Mouse (Mus musculus): ENCODE measurements around the gene Tuba3a. TPM values are rescaled to one million over a fixed set of nuclear protein-coding genes. Genes with fewer than 3 reads are reported as not detected.
"Not testable (repeated sequence)": the region's sequence is repeated elsewhere in the genome, so short reads cannot be mapped to it uniquely, and the experiment has no call there.

Gene Tuba3a
- polyA plus RNA-seq, 1 experiment from 2014 or later = not detected

DNA sequence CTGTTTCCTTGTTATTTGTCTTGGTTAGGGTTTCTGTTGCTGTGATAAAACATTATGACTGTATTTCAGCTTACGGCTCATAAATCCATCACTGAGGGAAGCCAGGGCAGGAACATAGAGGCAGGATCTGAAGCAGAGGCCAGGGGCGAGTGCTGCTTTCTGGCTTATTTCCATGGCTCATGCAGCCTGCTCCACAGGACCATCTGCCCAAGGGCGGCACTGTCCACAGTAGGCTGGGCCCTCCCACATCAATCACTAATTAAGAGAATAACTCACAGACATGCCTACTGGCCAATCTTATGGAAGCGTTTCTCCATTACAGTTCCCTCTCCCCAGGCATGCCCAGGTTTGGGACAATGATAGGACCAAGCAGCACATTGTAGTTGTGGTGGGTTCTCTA lies 17.4 kb upstream of the Tuba3a start:
- Histone ChIP-seq H3K27me3 (replicated peaks) (no peaks in the 10 kb centered on the region), H3K9me3 (no peaks in the 10 kb centered on the region), H3K27ac (no peak overlapping the region), H3K36me3 (replicated peaks) (no peaks in the 10 kb centered on the region), H3K4me3 (no peak overlapping the region), H3K9ac (no peak overlapping the region), H3K4me1 (no peaks in the 10 kb centered on the region), H3K4me2 (no peak overlapping the region)
- no peak for ATAC-seq (replicated peaks)
- 86% methylated on average over 4 of the region's 4 CpGs for WGBS

DNA sequence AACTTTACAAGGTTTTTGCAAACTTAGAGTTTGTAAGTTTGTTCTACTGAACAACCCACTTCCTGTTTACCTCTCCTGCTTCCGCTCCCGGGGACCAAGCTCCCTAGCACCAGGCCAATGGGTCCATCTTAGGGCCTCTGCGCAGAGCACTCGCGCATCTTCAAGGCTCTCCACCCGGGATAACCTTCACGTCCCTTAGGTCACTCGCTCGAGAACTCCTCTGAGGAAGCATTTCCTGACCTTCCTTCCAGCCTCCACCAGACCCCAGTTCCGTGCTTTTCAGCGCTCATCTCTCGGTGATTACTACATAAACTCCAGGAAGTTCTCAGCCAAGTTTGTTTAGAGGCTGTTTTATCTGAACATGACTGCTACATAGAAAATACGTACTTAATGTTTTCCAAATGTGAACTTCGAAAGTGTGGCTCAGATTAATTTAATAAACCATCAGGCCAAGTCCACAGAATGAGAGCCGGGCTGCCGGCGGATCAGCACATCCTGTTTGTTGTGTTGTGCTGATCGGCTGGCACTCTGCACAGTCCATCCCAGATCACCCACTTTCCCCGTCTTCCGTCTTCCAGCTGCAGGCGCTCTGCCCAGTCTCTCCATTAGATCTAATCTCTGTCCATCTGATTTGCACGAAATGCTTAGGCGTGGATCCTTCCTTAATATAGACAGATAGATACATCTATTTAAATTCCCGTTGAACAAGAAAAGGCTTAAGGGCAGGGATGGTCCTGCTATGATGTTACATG lies 16.6 kb upstream of the Tuba3a start:
- ATAC-seq (replicated peaks) = no peak
- Histone ChIP-seq H3K27me3 (replicated peaks) (no peaks in the 10 kb centered on the region), H3K27ac (no peak overlapping the region), H3K4me1 (no peaks in the 10 kb centered on the region), H3K9me3 (no peaks in the 10 kb centered on the region), H3K4me3 (no peak overlapping the region), H3K36me3 (replicated peaks) (no peaks in the 10 kb centered on the region), H3K9ac (no peak overlapping the region), H3K4me2 (no peak overlapping the region)
- 87% methylated on average over 24 of the region's 24 CpGs for WGBS

GRCm38 (mm10) chr6:125300982-125301381 lies 15.1 kb upstream of the Tuba3a start:
- H3K27me3 ChIP-seq (replicated peaks) = no peaks in the 10 kb centered on the region
- H3K9me3 ChIP-seq = no peaks in the 10 kb centered on the region
- no peaks in the 10 kb centered on the region for H3K36me3 ChIP-seq (replicated peaks)
- H3K27ac ChIP-seq = no peak overlapping the region
- WGBS = 80% methylated on average over 1 of the region's 1 CpGs
- no peak overlapping the region for H3K4me3 ChIP-seq
- no peaks in the 10 kb centered on the region for H3K4me1 ChIP-seq
- H3K4me2 ChIP-seq = no peak overlapping the region
- no peak for ATAC-seq (replicated peaks)
- H3K9ac ChIP-seq = no peak overlapping the region

- ATAC-seq (replicated peaks) = no peak
- Histone ChIP-seq H3K27me3 (replicated peaks) (no peaks in the 10 kb centered on the region), H3K9me3 (no peaks in the 10 kb centered on the region), H3K27ac (no peak overlapping the region), H3K4me1 (no peaks in the 10 kb centered on the region), H3K4me2 (no peak overlapping the region), H3K4me3 (no peak overlapping the region), H3K36me3 (replicated peaks) (no peaks in the 10 kb centered on the region), H3K9ac (no peak overlapping the region)
- WGBS = 71% methylated on average over 5 of the region's 5 CpGs
Measured at GRCm38 (mm10) chr6:125297149-125297820, 11.4 kb upstream of the Tuba3a start.

DNA sequence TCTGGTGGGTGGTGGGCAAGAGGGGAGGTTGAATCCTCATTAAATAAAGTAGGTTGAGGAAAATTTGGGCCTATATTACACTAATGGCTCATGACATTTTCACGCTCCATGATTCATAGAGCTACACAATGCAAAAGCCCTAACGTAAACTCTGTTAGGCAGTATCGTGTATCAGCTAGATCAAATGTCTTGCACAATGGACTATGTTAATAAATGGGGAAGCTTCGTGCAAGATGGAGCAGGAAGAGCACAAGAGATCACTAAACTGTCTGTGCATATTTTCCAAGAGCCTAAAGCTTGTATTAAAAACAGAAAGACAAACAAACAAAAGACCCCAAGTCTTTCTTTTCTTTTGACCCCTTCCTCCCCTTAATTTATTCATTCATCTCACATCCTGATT lies 8.2 kb upstream of the Tuba3a start:
- Histone ChIP-seq H3K9me3 (no peaks in the 10 kb centered on the region), H3K9ac (no peak overlapping the region), H3K27me3 (replicated peaks) (no peaks in the 10 kb centered on the region), H3K36me3 (replicated peaks) (no peaks in the 10 kb centered on the region), H3K4me3 (no peak overlapping the region), H3K4me2 (no peak overlapping the region), H3K27ac (no peak overlapping the region), H3K4me1 (no peaks in the 10 kb centered on the region)
- WGBS = 84% methylated on average over 4 of the region's 4 CpGs
- no peak for ATAC-seq (replicated peaks)

DNA sequence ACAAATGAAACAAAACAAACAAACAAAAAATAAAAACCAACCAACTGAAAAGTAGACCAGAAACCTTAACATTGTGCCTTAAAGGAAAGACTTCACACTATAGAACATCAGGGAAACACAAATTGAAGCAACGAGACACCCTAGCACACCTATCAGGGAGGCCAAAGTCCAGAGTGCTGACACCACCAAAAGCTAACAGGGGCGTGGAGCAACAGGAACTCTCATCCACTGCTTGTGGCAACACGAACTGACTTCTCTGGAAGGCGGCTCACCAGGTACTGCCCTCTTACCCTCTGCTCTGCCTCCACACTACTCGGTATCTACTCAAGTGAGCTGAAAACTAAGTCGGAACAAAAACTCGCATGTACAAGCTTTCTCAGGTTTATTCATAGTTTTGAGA lies 6.4 kb upstream of the Tuba3a start:
- no peak for ATAC-seq (replicated peaks)
- no peak overlapping the region for H3K9ac ChIP-seq
- H3K27ac ChIP-seq = no peak overlapping the region
- H3K36me3 ChIP-seq (replicated peaks) = no peaks in the 10 kb centered on the region
- 93% methylated on average over 7 of the region's 7 CpGs for WGBS
- H3K4me1 ChIP-seq = no peaks in the 10 kb centered on the region
- H3K4me3 ChIP-seq = no peak overlapping the region
- H3K9me3 ChIP-seq = no peaks in the 10 kb centered on the region
- no peaks in the 10 kb centered on the region for H3K27me3 ChIP-seq (replicated peaks)
- H3K4me2 ChIP-seq = no peak overlapping the region

- no peak overlapping the region for H3K9ac ChIP-seq
- H3K9me3 ChIP-seq = no peaks in the 10 kb centered on the region
- no peak overlapping the region for H3K27ac ChIP-seq
- 89% methylated on average over 4 of the region's 4 CpGs for WGBS
- no peak overlapping the region for H3K4me2 ChIP-seq
- ATAC-seq (replicated peaks) = no peak
- no peaks in the 10 kb centered on the region for H3K36me3 ChIP-seq (replicated peaks)
- no peak overlapping the region for H3K4me3 ChIP-seq
- no peaks in the 10 kb centered on the region for H3K27me3 ChIP-seq (replicated peaks)
- H3K4me1 ChIP-seq = no peaks in the 10 kb centered on the region
Measured at GRCm38 (mm10) chr6:125291329-125291728, 5.5 kb upstream of the Tuba3a start.

DNA sequence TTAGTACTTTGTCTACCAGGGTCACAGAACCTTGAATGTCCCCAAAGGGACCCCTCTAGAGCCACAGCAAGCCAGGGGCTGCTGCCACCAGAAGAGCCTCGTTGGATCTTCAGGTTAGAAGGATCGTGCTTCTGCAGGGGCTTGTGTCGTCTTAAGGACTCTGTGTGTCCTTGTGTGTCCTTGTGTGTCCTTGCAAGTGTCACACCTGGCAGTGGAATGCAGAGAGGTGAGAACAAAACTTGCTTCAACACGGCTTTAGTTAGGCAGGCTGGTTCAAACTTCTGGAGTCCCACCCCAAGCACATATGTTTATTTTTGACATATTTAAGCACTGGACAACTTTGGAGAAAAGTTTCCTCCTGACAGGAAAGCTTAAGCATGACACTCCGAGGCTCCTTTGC lies 2.9 kb upstream of the Tuba3a start:
- Histone ChIP-seq H3K4me1 (no peaks in the 10 kb centered on the region), H3K9me3 (no peaks in the 10 kb centered on the region), H3K36me3 (replicated peaks) (no peaks in the 10 kb centered on the region), H3K4me2 (no peak overlapping the region), H3K9ac (no peak overlapping the region), H3K4me3 (no peak overlapping the region), H3K27me3 (replicated peaks) (no peaks in the 10 kb centered on the region), H3K27ac (no peak overlapping the region)
- no peak for ATAC-seq (replicated peaks)
- WGBS = 77% methylated on average over 5 of the region's 5 CpGs

DNA sequence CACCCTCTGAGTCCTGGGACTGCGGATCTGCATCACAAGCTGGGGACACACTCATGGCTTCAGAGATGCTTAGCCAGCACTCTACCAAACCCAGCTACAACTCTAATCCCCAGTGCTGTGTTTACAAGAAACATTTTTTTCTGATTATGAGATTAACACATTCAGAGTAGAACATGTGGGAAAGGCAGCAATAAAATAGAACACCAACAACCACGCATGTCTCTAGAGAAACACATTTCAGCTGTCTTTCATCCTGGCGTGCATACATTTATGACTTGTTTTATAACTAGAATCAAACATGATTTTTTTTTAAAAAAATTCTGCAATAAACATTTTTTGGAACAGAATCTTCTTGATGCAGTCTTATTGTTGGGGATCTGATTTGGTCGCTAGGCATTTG lies 1.1 kb upstream of the Tuba3a start:
- no peak overlapping the region for H3K9ac ChIP-seq
- H3K27ac ChIP-seq = no peak overlapping the region
- H3K4me3 ChIP-seq = no peak overlapping the region
- H3K9me3 ChIP-seq = no peaks in the 10 kb centered on the region
- no peak overlapping the region for H3K4me2 ChIP-seq
- H3K36me3 ChIP-seq (replicated peaks) = no peaks in the 10 kb centered on the region
- H3K4me1 ChIP-seq = no peaks in the 10 kb centered on the region
- ATAC-seq (replicated peaks) = no peak
- 84% methylated on average over 4 of the region's 4 CpGs for WGBS
- H3K27me3 ChIP-seq (replicated peaks) = no peaks in the 10 kb centered on the region

GRCm38 (mm10) chr6:125284751-125285150 lies 1.1 kb downstream of the Tuba3a start:
- Histone ChIP-seq H3K9me3 (no peaks in the 10 kb centered on the region), H3K27me3 (replicated peaks) (no peaks in the 10 kb centered on the region), H3K36me3 (replicated peaks) (no peaks in the 10 kb centered on the region), H3K4me1 (no peaks in the 10 kb centered on the region), H3K9ac (no peak overlapping the region), H3K27ac (no peak overlapping the region), H3K4me3 (no peak overlapping the region), H3K4me2 (no peak overlapping the region)
- WGBS = 94% methylated on average over 7 of the region's 7 CpGs
- ATAC-seq (replicated peaks) = no peak

DNA sequence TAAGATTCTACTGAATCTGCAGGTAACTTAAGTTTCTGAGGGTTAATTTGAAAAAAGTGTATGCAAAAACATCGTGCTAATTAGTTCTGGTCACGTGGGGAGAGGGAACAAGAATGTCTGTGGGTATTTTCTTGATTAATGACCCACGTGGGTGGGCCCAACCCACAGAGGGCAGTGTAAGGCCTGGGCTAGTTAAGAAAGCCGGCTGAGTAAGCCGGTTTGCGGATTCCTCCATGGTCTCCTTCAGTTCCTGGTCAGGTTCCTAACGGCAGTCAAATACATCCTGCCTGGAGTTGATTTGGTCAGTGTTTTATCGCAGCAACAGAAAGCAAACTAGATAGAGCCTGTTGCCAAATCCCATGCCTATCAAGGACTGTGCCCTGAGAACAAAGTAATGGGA lies 1.6 kb downstream of the Tuba3a start:
- no peak overlapping the region for H3K9ac ChIP-seq
- H3K4me1 ChIP-seq = no peaks in the 10 kb centered on the region
- H3K4me2 ChIP-seq = no peak overlapping the region
- H3K27me3 ChIP-seq (replicated peaks) = no peaks in the 10 kb centered on the region
- WGBS = 69% methylated on average over 8 of the region's 8 CpGs
- ATAC-seq (replicated peaks) = no peak
- no peaks in the 10 kb centered on the region for H3K9me3 ChIP-seq
- H3K27ac ChIP-seq = no peak overlapping the region
- H3K36me3 ChIP-seq (replicated peaks) = no peaks in the 10 kb centered on the region
- no peak overlapping the region for H3K4me3 ChIP-seq

DNA sequence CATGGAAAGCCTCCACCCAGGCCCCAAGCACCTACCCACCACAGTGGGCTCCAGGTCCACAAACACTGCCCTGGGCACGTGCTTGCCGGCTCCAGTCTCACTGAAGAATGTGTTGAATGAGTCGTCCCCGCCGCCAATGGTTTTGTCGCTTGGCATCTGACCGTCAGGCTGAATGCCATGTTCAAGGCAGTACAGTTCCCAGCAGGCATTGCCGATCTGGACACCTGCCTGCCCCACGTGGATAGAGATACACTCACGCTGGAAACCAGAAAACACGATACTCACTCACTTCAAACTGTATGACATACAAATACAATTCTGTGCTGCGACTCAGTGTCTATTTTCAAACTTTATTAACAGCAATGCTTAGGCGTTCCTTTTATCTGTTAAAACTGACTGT lies 3.1 kb downstream of the Tuba3a start:
- not testable (repeated sequence) for H3K27me3 ChIP-seq (replicated peaks); ATAC-seq (replicated peaks); H3K27ac ChIP-seq; H3K4me3 ChIP-seq; H3K9ac ChIP-seq; H3K4me1 ChIP-seq; H3K9me3 ChIP-seq; H3K4me2 ChIP-seq; H3K36me3 ChIP-seq (replicated peaks)
- WGBS = 92% methylated on average over 13 of the region's 13 CpGs

GRCm38 (mm10) chr6:125279729-125280128 lies 6.1 kb downstream of the Tuba3a start:
- Histone ChIP-seq H3K4me1 (no peaks in the 10 kb centered on the region), H3K4me3 (no peak overlapping the region), H3K36me3 (replicated peaks) (no peaks in the 10 kb centered on the region), H3K9ac (no peak overlapping the region), H3K27ac (no peak overlapping the region), H3K9me3 (no peaks in the 10 kb centered on the region), H3K27me3 (replicated peaks) (no peaks in the 10 kb centered on the region), H3K4me2 (no peak overlapping the region)
- ATAC-seq (replicated peaks) = no peak
- WGBS = 64% methylated on average over 8 of the region's 8 CpGs

Measured in midbrain, embryonic 15.5 days (tissue).